Mouse (Mus musculus) gonadal fat pad, adult 2 months (tissue): ENCODE data around the gene Cul4a. TPM values are rescaled to one million over a fixed set of nuclear protein-coding genes. Genes with fewer than 3 reads are reported as not detected.

Source experiments
- DNase-seq: peaks from one replicate; pipeline ENCODE4 v3.0.0-alpha.2; 2012; ENCODE audit warnings: low read depth
- polyA plus RNA-seq: library from polyadenylated mRNA; depleted of rRNA; stranded (reverse); fragments of >200 nt; gene quantifications from 2 replicates; pipeline ENCODE4 v1.2.3, GENCODE M21; 2012; rRNA removed

The Cul4a gene
- polyA plus RNA-seq, 1 experiment: 49.4 TPM

GRCm38 (mm10) chr8:13179948-13180347 is 74.5 kb downstream of the Cul4a start:
- DNase-seq: no peak

GRCm38 (mm10) chr8:13180408-13180807 is 75.0 kb downstream of the Cul4a start:
- no peak for DNase-seq

- no peak for DNase-seq
These were observed 75.7 kb downstream of the Cul4a start for GRCm38 (mm10) chr8:13180911-13181690.

- no peak for DNase-seq
These were observed 76.2 kb downstream of the Cul4a start for GRCm38 (mm10) chr8:13181691-13181976.

- DNase-seq: no peak
These were observed 81.4 kb downstream of the Cul4a start for GRCm38 (mm10) chr8:13186819-13187218.

GRCm38 (mm10) chr8:13187229-13187628 is 81.8 kb downstream of the Cul4a start:
- no peak for DNase-seq

- DNase-seq: no peak
These were observed 82.2 kb downstream of the Cul4a start for GRCm38 (mm10) chr8:13187638-13188037.

GRCm38 (mm10) chr8:13188052-13188555 is 82.7 kb downstream of the Cul4a start:
- DNase-seq: no peak

- no peak for DNase-seq
These were observed 83.4 kb downstream of the Cul4a start for GRCm38 (mm10) chr8:13188857-13189256.

GRCm38 (mm10) chr8:13190235-13190634 is 84.8 kb downstream of the Cul4a start:
- DNase-seq: no peak

GRCm38 (mm10) chr8:13194818-13195217 is 89.4 kb downstream of the Cul4a start:
- DNase-seq: no peak

- no peak for DNase-seq
These were observed 92.1 kb downstream of the Cul4a start for GRCm38 (mm10) chr8:13197493-13197892.

Other genes with a start within 250 kb of the Cul4a start
- 19.7 and 20.5 TPM in 2 replicates for gene Mcf2l, start 231.8 kb upstream of the Cul4a start, polyA plus RNA-seq
- 0.60 and 1.5 TPM in 2 replicates for gene F7, start 79.6 kb upstream of the Cul4a start, polyA plus RNA-seq
- 1.2 and 2.5 TPM in 2 replicates for gene F10, start 68.3 kb upstream of the Cul4a start, polyA plus RNA-seq
- 0.50 and 0.88 TPM in 2 replicates for gene Proz, start 44.7 kb upstream of the Cul4a start, polyA plus RNA-seq
- gene Pcid2, start 162 bp upstream of the Cul4a start, polyA plus RNA-seq: 20.9 and 22.1 TPM in 2 replicates
- gene Lamp1, start 53.5 kb downstream of the Cul4a start, polyA plus RNA-seq: 1,248 and 1,383 TPM in 2 replicates
- 12.4 and 27.1 TPM in 2 replicates for gene Grtp1, start 95.0 kb downstream of the Cul4a start, polyA plus RNA-seq
- 0.19 and 0.41 TPM in 2 replicates for gene Adprhl1, start 148.5 kb downstream of the Cul4a start, polyA plus RNA-seq
- gene Dcun1d2, start 182.5 kb downstream of the Cul4a start, polyA plus RNA-seq: 18.5 and 22.4 TPM in 2 replicates
- gene Tmco3, start 182.6 kb downstream of the Cul4a start, polyA plus RNA-seq: 22.4 and 28.7 TPM in 2 replicates
- gene Tfdp1, start 233.1 kb downstream of the Cul4a start, polyA plus RNA-seq: 41.0 and 49.5 TPM in 2 replicates